Mouse (Mus musculus) natural killer cell, adult 2 months (primary cell): ENCODE measurements at regions not wholly inside any gene's neighbourhood (a gene's known extent, or its start where the extent isn't known, plus 50 kb on each side); places are given as distances from the start of the nearest gene placed in this dataset.

Experiments
- DNase-seq, 2 experiments: peaks; one replicate each; pipeline ENCODE4 v3.0.0; 2022; ENCODE audit warnings: low spot score in 2 of 2

DNA sequence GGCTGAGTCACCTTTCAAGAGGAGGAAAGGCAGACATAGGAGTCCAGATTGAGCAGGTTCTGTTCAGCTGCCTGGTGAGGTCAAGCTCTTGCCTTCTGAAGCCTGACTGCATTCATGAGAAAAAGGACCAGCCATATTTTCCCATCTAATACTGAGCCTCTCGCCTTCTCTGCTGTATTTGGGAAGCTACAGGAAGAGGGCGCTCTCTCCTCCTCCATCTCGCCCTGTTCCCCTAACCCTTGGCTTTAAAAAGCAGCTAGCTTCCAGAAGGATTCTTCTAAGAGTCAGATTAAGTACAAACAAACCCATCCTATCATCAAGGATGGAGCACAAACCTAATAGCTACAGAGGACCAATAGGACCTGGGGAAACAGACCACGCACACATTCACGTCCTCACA lies 98.3 kb downstream of the Foxb1 start:
- no peak for DNase-seq

DNA sequence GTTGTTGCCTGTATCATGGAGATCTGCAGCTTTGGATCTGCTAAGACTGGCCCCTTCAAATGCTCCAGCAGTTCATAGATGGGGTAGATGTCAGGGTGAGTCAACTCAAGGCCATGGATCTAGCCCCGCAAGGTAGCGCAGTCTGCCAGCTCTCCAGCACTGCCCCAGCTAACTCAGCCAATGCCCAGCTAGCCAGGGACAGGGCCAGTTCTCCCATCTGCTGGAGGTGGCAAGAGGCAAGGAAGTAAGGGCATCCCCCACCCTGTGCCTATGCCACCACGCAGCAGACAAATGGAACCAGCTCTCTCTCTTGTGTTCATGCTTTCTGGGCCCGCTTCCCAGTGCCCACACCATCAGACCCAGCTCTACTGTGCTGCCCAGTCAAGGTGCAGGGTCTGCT lies 102.5 kb downstream of the Foxb1 start:
- no peak for DNase-seq

DNA sequence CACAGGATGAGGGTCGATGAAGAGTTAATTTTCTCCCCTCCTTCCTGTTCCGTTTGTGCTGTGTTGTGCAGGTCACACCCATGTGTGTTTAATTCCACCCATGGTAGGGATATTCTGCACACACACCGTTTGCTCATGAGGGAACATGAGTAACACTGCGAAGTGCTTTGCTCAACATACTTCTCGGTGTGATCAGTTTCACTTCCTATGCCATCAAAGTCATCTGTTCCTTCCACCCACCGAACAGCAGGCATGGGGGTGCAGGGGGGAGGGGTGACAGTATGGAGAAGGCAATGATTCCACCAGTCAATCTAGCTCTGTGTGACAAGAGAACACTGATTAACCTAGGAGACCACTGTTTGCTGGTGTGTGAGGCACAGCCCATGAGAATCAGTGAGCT lies 104.7 kb downstream of the Foxb1 start:
- DNase-seq = no peak

DNA sequence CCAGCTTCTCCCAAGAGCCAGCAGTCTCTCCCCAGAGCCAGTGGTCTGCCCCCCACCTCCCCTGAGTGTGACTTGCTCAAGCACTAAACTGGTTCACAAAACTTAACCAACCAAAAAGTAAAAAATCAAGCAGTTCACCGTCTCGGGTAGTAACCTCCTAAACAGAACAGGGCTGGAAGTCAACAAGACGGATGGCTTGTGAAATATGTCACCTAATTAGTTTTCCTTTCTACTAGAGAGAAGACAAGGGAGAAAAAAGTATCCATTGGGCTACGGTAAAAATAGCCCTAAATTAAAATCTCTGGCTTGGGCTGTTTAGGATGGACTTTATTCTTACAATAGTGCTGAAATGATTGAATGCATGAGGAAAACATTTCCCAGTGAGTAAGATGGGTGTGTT lies 108.6 kb downstream of the Foxb1 start:
- no peak for DNase-seq

DNA sequence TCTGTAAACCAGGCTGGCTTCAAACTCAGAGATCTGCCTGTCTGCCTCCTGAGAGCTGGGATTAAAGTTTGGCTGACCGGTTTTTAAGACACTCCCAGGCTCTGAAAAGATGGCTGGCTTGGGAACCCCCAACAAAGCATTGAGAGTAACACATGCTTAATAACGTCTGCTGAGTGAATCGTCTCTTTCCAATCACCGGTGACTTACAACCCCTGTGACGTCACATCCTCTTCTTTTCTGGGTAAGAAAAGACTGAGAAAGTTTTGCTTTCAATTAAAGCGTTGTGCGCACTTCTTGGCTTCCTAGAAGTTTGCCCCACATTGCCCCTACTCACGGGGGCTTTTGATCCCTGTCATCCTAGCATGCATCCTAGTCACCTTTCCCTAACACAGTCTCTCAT lies 109.1 kb downstream of the Foxb1 start:
- no peak for DNase-seq

DNA sequence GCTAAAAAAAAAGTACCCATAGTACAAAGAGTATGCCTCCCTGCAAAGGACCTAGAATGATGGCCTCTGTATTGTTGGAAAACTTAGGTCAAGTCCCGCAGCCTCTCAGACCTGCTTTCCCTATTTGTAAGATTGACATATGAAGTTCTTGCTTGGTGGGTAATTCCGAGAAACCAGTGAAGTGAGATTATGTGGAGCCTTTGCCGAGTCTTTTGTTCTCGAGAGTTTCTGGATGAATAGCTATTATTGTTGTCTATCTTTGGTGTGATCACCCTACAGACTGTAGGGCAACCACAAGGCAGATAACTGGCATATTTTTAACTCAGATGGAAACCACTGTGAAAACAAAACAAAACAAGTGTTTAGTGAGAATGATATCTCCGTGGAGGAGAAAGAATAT lies 118.1 kb downstream of the Foxb1 start:
- no peak for DNase-seq

DNA sequence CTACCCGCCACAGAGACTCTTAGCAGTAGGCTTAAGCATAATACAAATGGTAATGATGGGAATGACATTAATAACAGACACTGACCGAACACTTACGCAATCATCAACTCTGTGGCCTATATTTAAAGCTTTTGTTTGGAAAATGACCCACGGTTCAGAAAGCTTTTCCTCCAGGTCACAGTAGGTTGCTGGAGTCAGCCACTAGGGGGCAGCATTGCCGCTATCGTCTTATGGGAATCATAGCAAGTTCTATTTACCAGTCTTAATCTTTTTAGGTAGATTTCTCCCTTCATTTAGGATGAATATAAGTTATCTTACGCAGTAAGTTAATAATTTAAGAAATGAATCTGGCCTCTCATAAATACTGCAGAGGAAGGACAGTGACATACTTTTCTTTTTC lies 137.4 kb downstream of the Foxb1 start:
- DNase-seq = peak; percentile 36 to 46

DNA sequence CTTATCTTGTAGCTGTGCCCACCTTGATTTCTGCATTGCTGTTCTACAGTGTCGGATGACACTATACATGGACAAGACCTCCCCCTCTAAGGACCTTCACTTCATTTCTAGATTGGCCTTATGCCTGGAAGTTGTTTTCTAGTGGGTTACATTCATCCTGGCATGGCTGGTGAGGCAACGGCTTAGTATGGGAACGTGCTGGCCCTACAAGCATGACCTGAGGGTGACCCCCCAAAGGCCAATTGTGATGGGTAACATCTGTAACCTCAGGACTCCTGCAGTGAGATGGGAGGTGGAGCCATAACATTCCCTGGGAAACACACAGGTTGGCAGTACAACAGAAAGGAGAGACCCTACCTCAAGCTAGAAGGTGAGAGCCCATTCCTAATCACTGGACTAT lies 139.7 kb downstream of the Foxb1 start:
- no peak for DNase-seq

DNA sequence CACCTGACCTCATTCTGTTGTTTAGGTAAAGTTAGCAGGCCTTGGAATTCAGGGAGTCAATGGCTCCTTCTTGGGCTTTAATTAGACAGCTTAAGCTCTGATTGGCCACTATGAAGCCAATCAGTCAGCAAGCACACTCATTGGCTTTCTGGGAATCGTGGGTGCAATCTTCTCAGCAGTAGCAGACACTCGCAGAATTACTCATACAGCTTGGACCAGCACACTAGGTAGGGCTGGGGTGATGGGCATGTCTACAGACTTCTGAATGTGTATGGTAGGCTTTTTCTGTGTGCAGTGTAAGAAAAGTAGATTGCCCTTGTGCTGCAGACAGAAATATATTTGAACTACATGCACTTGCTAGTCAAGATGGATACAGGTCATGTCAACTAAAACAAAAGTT lies 143.4 kb downstream of the Foxb1 start:
- DNase-seq = no peak

DNA sequence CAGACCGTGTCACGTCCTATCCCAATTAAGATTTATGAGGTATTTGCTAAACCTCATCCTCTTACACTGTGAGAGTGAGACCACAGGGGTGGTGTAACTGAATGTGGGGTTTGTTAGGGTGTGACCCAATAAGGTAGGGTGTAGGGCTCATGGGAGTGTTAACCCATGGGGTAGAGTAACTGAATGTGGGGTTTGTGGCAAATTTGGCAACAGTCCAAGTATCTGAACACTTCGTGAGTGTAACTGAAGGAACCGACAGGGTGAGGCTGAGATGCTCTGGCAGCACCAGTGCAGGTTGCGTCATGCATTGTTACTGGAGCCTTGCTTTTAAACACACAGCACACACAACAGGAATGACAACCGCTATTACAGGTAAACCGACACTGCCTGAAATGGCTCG lies 144.1 kb downstream of the Anxa2 start:
- no peak for DNase-seq

DNA sequence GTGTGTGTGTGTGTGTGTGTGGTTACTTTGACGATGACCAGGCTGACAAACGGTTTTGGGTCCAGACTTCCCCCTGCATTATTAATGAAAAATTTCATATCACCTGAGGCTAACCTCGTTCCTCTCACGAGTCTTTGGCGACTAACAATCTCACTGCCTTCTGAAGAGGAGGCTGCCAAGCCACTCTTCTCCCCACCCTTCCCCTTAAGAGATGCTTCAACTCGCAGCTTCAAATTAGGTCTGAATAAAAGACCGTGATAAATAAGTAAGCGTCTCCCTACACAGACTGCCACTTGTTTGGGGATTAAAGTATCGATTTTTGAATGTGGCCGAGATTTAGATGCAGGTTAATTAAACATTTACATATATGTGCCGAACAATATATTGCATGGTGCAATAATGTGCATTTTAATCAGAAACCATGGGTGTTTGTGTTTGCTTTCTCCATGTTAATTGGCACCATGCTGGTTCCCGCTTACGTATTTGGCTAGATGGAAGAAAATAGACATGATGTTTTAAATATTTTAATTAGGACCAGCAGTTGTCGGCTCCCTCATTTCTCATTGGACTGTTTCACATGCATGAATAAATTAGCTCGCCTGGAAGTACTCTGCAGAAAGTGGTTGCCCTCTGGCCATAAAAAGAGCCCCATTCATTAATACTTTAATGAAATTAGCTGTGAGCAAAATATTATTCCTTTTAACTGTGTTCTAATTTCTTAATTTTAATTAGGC lies 139.1 kb downstream of the Anxa2 start:
- no peak for DNase-seq

DNA sequence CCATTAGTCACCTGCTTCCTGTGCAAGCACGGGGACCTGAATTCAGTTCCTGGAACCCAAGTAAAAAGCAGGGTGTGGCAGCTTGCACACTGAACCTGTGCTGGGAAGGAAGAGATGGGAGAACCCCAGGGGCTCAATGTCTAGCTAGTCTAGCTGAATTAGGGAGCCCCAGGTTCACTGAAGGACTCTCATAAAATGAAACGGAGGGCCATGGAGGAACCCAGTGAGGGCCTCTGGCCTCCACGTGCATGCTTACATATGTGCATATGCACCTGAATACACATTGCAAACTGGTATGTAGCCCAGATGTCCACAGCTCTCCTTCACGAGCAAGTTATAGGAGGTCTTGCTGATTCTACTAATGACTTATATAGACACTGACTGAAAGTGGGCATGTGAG lies 135.4 kb downstream of the Anxa2 start:
- no peak for DNase-seq

DNA sequence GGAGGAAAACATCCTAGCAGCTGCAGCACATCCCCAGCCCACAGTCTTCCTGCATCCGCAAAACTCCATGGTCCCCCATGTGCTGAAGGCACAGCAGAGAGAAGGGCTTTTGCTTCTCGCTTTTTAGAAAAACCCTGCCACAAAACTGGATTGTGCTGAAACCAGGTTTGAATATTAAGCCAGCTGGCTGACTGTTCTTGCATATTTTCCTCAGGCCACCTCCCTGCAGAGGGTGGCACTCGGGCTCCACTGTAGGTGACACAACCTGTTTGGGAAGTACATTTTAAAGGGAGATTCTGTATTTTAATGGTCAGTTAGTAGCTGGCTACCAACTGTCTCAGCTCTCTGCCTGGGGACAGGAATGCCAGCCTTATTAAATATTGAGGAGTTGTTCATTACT lies 133.7 kb downstream of the Anxa2 start:
- no peak for DNase-seq

DNA sequence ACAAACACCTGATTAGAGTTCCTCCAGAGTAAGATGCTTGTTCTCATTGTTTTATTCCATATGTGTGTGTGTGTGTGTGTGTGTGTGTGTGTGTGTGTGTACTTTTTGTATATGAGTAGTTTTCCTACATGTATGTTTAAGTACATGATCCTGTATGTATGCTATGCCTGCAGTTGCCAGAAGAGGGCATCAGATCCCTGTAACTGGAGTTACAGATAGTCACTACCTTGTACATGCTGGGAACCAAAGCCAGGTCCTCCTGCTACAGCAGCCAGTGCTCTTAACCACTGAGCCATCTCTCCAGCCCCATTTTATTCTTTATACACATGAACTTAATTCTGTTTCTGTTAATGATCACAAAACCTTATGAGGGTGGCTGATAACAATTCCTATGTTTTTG lies 127.8 kb downstream of the Anxa2 start:
- DNase-seq = no peak

DNA sequence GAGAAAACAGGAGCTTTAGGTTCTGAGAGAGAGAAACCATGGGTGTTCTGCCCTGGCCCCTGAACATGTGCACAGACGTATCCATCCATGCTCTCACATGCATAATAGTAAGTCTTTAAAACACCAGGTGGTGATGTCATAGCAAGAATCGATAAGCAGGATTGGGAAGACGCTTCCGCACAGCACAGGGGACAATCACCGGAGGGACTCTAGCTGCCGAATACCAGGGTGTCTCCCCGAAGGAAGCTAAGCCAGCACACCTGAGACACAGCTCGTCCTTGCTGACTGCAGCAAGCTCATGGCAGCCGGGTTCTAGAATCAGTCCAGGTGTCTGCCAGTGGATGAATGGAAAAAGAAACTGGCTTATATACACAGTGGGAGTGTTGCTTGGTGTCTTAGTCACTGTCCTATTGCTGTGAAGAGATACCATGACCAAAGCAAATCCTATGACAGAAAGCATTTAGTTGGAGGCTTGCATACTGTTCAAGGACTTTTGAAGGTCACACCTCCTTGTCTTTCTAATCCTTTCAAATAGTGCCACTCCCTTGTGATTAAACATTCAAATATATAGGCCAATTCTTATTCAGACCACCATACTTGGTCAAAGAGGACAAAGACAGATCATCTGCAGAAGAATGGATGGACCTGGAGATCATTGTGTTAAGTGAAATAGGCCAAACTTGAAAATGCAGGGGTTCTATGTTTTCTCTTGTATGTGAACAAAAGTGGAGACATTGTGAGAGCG lies 124.4 kb downstream of the Anxa2 start:
- no peak for DNase-seq

DNA sequence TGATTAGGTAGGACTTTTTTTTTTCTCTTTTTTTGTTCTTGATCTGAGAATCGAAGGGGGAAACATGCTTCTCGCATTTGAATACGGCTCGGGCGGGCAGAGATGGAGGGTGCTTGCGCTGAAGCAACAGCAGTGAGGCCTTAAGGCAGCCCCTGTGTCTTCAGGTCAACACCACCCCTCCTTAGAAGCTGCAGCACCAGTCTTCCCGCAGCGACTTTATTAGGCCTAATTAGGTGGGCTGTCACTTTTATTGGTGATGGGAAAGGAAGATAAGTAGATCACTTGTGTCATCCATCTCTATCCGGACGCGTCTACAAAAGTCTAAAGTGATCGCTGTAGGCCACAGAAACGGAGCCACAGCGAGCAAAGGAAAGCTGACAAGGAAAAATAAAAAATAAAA lies 122.0 kb downstream of the Anxa2 start:
- no peak for DNase-seq

DNA sequence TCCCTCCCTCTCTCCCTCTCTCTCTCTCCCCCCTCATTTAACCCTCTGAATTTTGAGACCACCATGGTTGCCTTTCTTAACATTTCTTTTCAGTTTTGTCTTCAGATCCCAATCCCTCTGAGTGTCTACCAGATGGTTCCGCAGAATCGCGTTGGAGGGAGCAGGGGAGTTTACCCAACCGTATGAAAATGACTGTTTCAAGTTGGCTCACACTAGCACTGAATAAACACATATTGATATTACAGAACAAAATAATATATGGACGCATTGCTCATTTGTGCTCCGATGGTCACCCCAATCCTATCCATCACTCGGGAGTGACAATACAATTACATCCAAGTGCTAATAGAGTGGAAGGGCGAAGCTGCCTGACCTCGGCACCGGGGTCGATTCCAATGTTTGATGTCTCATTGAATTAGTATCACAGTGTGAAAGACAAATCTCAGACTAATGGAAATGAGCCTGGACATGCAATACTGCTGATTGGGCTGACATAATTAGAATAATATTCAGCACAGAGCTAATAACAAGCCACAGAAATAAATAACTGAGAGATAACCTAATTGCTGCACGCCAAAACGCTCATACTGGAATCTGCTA lies 115.3 kb downstream of the Anxa2 start:
- DNase-seq = no peak

DNA sequence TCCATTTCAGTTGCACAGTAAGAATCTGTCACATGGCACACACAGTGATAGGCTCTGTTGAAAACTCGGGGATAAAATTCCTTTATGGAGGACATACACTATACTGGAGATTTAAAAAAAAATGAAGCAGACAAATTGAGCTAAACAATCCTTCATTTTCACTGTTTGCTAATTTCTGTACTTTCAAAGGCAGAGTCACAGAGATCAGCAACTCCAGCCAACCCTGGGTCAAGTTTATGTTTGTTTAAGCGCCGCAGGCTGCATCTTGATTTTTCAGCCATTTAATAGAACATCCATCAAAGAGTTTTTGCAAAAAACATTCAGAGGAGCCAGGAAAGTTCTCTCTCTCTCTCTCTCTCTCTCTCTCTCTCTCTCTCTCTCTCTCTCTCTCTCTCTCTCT lies 114.8 kb downstream of the Anxa2 start:
- no peak for DNase-seq

DNA sequence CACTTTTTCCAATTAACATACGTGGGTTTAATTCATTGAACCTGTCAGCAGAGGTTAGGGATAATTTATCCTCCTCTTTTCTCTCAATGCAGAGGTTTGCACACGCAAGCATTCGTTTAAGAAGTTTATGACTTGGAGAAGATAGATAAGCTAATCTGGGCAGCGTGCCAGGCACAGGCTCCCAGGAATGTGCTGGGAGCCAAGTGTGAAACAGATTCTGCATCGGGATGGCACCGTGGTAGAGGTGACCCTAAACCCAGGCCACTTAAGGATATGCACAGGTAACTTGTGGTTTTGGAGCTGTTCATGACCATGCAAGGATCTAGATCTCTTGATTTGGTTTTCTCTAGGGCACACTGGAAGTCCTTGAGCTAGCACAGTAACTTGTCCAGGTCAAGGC lies 113.6 kb downstream of the Anxa2 start:
- no peak for DNase-seq

DNA sequence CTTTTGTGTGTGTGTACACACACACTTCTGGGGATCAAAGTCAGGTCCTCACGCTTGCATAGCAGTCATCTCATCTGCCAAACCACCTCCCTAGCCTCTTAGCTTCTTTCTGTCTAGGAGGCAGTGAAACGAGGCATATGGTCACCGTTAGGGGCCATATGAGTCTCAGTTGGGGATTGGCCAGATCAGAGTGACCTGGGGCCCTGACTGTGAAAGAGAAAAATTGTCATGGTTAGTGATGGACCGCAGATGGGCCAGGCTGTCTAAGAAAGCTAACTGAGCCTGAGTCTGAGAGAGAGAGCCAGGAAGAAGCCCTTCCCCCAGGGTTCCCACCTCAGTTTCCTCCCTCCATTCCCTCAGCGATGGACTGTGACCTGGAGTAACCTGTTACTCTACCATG lies 89.8 kb downstream of the Anxa2 start:
- no peak for DNase-seq
